Mouse (Mus musculus) embryonic stem cell, embryonic (primary cell): ENCODE results near the gene Sox21.

Experiments
- CTCF ChIA-PET, 4 experiments: fragments of 300-600 bp in 2 of 4; fragments of 350-600 bp in 2 of 4; sonication (Branson Sonifier 250); formaldehyde crosslinking; loops; one replicate each; lab custom pipeline; 2022; ENCODE audit warnings: inconsistent platforms in 2 of 4; lab: Charles Lee
- POLR2A ChIA-PET, 4 experiments: fragments of 300-600 bp in 2 of 4; fragments of 350-600 bp in 2 of 4; sonication (Branson Sonifier 250); formaldehyde crosslinking; loops; one replicate each; lab custom pipeline; 2022; ENCODE audit warnings: antibody characterized with exemption in 4 of 4, inconsistent platforms in 1 of 4; lab: Charles Lee

The Sox21 gene

DNA sequence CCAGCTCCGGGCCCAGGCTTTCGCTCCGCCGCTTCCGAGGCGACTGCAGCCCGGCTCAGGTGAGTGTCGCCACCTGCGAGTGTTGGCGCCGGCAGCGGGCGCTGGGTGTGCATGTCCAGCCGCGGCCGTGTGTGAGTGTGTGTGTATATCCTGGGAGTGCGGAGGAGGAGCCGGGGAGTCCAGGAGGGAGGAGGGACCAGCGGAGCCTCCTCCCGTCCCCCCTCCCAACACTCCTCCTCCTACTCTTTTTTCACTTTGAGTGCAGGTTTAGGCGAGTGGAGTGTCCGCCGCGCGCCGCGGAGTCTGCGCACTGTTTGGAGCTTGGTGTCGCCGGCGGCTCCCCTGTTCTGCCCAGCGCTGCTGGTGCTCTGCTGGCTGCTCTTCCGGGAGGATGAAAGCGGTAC is at the start of gene Sox21:
Gene Sox21 (minus strand): TSS at position 145 of the 404 bp plus-strand sequence.
- ChIA-PET CTCF (interaction anchor here in 3 of 4 experiments (0.5 to 1.0 kb wide), 5 partner anchors 8 to 76 kb away, joined by 3 to 5 read pairs (median 3); no protein-coding TSS in a partner anchor), POLR2A (interaction anchor here in 3 of 4 experiments (0.5 to 1.7 kb wide), 24 partner anchors 9 to 978 kb away, joined by 3 to 14 read pairs (median 4); partner anchors contain the start of gene Tgds (in 2 of the 3))

DNA sequence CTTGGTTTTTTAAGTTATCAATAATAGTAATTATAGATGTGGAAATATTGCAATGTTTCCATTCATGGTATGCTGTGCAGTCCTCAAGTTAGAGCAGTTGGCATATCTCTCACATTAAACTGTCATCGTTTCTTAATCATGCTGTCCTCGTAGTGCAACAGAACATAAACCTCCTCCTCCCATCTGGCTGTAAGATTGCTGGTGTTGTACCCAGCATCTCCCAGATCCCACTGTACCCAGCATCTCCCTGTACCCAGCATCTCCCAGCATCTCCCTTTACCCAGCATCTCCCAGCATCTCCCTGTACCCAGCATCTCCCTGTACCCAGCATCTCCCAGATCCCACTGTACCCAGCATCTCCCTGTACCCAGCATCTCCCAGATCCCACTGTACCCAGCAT is 49.3 kb upstream of the Sox21 start:
- ChIA-PET CTCF (no interaction called here), POLR2A (no interaction called here)

DNA sequence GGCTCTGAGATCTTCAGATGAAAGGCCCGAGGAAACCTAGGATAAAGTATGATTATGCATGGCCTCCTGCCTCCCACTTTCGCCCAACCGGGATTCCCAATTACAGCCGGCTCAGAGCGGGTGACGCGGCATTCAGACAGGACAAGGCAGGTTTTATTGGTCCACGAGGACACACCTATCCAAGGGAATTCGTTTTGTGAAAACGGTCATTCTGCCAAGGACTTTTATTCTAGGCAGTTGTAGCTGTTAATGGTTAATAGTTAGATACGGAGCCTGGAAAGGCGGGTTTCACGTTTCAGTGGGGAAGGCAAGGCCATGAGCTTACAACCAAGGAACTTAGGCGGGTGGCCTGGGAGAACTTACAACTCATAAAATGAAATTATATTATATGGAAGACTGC is 46.1 kb upstream of the Sox21 start:
- CTCF ChIA-PET = interaction anchor here in 1 of 4 experiments (1.0 kb wide), 1 partner anchor 30 kb away, joined by 3 read pairs; no protein-coding TSS in a partner anchor
- POLR2A ChIA-PET = no interaction called here

DNA sequence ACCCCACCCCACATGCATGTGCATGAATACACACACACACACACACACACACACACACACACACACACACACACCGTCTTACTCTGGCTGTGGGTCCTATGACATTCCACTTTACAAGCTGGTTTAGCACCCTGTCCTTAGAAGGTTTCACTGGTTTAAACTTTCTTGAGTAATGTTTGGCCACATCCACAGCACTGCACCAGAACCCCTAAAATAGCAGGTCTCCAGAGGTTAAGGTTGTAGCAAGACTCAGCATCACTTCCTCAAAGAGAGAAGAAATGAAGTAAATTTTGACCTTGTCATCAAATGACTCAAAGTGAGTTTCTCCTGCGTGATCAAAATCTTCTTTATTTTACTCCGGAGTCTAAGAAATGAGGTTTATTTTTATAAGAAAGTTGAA is 45.4 kb upstream of the Sox21 start:
- ChIA-PET CTCF (interaction anchor here in 1 of 4 experiments (0.6 kb wide), 1 partner anchor 75 kb away, joined by 8 read pairs; no protein-coding TSS in a partner anchor), POLR2A (no interaction called here)

DNA sequence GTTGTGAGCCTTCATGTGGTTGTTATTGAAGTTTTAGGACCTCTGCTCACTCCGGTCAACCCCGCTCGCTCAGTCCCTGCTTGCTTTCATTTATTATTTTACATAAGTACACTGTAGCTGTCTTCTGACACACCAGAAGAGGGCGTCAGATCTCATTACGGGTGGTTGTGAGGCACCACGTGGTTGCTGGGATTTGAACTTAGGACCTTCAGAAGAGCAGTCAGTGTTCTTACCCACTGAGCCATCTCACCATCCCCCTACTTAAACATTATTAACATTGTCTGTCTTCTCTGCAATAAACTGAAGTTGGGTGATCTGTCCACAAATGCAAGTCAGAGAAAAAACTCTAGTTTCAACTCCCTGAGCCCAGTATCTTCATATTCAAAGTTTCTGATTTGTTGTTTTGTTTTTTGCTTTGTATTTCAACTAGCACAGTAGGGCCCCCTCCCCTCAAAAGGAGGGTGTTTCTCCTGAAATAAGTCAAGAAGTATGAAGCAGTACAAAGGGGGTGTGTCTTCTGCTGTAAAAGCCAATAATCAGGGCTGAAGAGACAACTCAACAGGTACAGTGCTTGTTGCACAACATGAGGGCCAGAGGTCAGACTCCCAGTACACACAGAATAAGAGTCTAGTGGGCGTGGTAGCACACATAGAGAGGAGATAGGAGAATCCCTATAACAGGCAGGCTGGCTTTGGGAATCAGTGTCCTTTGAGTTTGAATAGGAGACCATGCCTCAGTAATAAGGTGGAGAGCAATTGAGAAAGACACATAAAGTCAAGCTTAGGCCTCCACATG is 41.1 kb upstream of the Sox21 start:
- ChIA-PET CTCF (no interaction called here), POLR2A (no interaction called here)

- POLR2A ChIA-PET = interaction anchor here in 1 of 4 experiments (0.6 to 1.5 kb wide), 2 partner anchors 35 to 77 kb away, joined by 5 read pairs; partner anchors contain the start of gene Sox21
- CTCF ChIA-PET = interaction anchor here in 2 of 4 experiments (0.6 to 1.5 kb wide), 3 partner anchors 45 to 71 kb away, joined by 3 to 4 read pairs (median 4); no protein-coding TSS in a partner anchor
Observed at GRCm38 (mm10) chr14:118272594-118273555, 36.0 kb upstream of the Sox21 start.

- POLR2A ChIA-PET = interaction anchor here in 1 of 4 experiments (0.6 kb wide), 1 partner anchor 42 kb away, joined by 5 read pairs; no protein-coding TSS in a partner anchor
- CTCF ChIA-PET = interaction anchor here in 1 of 4 experiments (0.6 to 0.8 kb wide), 2 partner anchors 44 to 66 kb away, joined by 3 read pairs; no protein-coding TSS in a partner anchor
Observed at GRCm38 (mm10) chr14:118268849-118269248, 32.0 kb upstream of the Sox21 start.

DNA sequence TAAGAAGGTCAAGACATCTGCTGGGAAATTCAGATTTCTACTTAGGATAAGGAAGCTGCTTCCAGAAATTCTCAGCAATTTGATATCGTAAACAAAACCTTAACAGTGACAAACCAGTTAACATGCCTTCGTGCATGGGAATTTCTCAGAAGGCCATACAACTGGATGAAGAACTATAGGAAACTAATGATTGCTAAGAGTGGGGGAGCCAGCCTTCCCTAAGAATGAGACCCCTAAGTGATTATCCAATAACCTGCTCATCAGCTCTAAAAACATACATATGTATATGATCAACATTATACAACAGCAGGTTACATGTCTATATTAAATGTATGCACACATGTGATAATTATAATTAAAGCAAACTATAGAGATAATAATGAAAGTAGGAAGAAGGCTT is 29.8 kb upstream of the Sox21 start, which contains the start of gene Gm9376:
Gene Gm9376 (plus strand): TSS at position 301 of the 400 bp plus-strand sequence.
- ChIA-PET CTCF (no interaction called here), POLR2A (no interaction called here)

GRCm38 (mm10) chr14:118253381-118253780 is 16.6 kb upstream of the Sox21 start:
- ChIA-PET CTCF (no interaction called here), POLR2A (interaction anchor here in 2 of 4 experiments (1.0 to 1.8 kb wide), 3 partner anchors 10 to 25 kb away, joined by 3 to 5 read pairs (median 3); partner anchors contain the start of gene Sox21 (in 1 of the 2))

- ChIA-PET POLR2A (interaction anchor here in 1 of 4 experiments (0.6 to 0.8 kb wide), 2 partner anchors 10 to 230 kb away, joined by 3 read pairs; no protein-coding TSS in a partner anchor), CTCF (no interaction called here)
Observed at GRCm38 (mm10) chr14:118241416-118241815, 4.6 kb upstream of the Sox21 start.

GRCm38 (mm10) chr14:118239351-118239750 is 2.5 kb upstream of the Sox21 start:
- POLR2A ChIA-PET = interaction anchor here in 1 of 4 experiments (1.1 to 1.2 kb wide), 2 partner anchors 11 to 12 kb away, joined by 3 read pairs; no protein-coding TSS in a partner anchor
- CTCF ChIA-PET = interaction anchor here in 1 of 4 experiments (0.6 kb wide), 2 partner anchors 218 to 470 kb away, joined by 4 read pairs; no protein-coding TSS in a partner anchor

DNA sequence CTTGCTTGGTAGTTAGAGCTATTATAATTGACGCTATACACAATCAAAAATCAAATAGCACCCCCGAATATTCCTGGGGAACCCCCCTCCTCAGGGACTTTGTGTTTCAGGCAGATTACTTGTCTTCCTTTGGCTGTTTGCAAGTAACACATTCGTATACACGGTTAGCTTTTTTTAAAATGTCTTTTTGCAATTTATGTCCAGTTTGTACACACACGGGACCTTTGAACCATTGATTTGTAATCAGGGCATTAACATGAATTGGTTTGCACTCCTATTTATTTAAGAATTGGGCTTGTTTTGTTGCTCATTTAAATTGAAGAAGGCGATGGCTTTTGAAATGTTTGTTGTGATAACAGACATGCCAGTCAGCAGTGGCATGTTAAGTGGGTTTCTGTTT is 956 bp upstream of the Sox21 start:
- ChIA-PET CTCF (interaction anchor here in 1 of 4 experiments (0.7 to 0.9 kb wide), 2 partner anchors 30 to 75 kb away, joined by 4 to 5 read pairs; no protein-coding TSS in a partner anchor), POLR2A (interaction anchor here in 3 of 4 experiments (0.5 to 1.7 kb wide), 13 partner anchors 10 to 237 kb away, joined by 3 to 14 read pairs (median 4); no protein-coding TSS in a partner anchor)

- CTCF ChIA-PET = interaction anchor here in 3 of 4 experiments (0.5 to 1.0 kb wide), 4 partner anchors 7 to 56 kb away, joined by 3 read pairs; no protein-coding TSS in a partner anchor
- POLR2A ChIA-PET = interaction anchor here in 3 of 4 experiments (0.6 to 1.7 kb wide), 19 partner anchors 9 to 643 kb away, joined by 3 to 14 read pairs (median 3); partner anchors contain the start of gene Tgds (in 2 of the 3)
Observed at GRCm38 (mm10) chr14:118235973-118236885, 601 bp downstream of the Sox21 start.

DNA sequence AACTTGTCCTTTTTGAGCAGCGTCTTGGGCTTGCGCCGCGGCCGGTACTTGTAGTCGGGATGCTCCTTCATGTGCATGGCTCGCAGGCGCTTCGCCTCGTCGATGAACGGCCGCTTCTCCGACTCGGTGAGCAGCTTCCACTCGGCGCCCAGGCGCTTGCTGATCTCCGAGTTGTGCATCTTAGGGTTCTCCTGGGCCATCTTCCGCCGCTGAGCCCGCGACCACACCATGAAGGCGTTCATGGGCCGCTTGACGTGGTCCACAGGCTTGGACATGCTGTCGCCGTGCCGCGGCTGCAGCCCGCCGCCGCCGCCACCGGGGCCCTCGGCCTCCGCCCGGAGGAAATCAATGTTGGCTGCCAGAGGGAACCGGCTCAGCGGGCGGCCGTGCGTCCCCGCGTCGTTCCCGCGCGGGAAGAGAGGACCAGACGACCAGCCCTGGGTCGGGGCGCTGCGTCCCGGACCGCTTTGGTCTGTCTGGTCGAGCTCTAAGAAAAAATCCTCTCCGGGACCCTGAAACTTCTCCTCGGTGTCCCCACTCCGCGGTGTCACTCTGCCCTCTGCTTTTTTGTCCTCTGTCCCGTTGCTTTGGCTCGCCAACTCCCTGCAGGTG is 1.4 kb downstream of the Sox21 start:
- ChIA-PET POLR2A (interaction anchor here in 1 of 4 experiments (0.5 to 0.7 kb wide), 2 partner anchors 10 to 173 kb away, joined by 3 read pairs; no protein-coding TSS in a partner anchor), CTCF (no interaction called here)

GRCm38 (mm10) chr14:118234541-118235210 is 2.2 kb downstream of the Sox21 start:
- ChIA-PET POLR2A (interaction anchor here in 1 of 4 experiments (0.5 kb wide), 1 partner anchor 172 kb away, joined by 3 read pairs; no protein-coding TSS in a partner anchor), CTCF (no interaction called here)
